Mouse (Mus musculus): ENCODE measurements at regions not wholly inside any gene's neighbourhood (a gene's known extent, or its start where the extent isn't known, plus 50 kb on each side); places are given as distances from the start of the nearest gene placed in this dataset.

DNA sequence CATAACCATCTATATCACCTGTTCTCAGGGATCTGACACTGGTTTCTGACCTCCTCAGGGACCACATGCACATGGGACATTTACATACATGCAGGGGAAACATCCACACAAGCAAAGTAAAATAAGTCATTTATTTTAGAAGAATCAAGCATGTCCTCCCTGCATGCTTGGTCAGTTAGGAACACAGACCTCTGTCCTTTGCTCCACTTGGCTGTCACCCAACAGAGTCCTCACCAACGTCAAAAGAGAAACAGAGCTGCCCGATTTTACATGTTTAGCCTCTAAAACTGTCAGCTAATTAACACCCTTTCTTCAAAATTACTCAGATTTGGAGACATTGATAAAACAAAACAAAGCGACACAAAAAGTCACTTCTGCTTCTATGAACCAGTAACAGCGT lies 176.4 kb upstream of the Gm15217 start:
- Histone ChIP-seq H3K27ac (no peak overlapping the region), H3K27me3 (replicated peaks) (no peaks in the 10 kb centered on the region), H3K36me3 (no peaks in the 10 kb centered on the region), H3K9me3 (replicated peaks) (no peaks in the 10 kb centered on the region), H3K4me1 (no peaks in the 10 kb centered on the region), H3K4me3 (no peak overlapping the region), H3K4me2 (no peak overlapping the region), H3K9ac (no peak overlapping the region)
- no peak for ATAC-seq
- 63% methylated on average over 4 of the region's 4 CpGs for WGBS (ENCODE audit: insufficient replicate concordance)

DNA sequence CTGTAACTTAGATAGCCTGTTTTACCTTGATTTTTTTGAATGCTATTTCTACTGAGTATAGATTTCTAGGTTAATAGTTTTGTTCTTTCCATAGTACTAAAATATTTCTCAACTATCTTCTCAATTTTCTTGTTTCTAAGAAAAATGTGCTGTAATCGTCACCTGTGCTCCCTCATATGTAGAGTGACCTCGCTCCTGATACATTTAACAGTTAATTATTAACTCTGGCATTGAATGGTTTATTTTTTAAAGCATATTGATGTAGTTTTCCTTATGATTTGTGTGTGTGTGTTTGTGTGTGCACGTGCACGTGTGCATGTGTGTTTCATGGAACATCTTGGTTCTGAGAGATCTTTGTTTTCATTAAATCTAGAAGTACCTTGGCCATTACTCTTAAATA lies 158.7 kb upstream of the Gm15217 start:
- H3K27me3 ChIP-seq (replicated peaks), result no peaks in the 10 kb centered on the region
- H3K4me1 ChIP-seq, result no peaks in the 10 kb centered on the region
- no peak overlapping the region for H3K4me3 ChIP-seq
- H3K4me2 ChIP-seq, result no peak overlapping the region
- no peak overlapping the region for H3K27ac ChIP-seq
- ATAC-seq, result no peak
- WGBS (ENCODE audit: insufficient replicate concordance), result 50% methylated on average over 4 of the region's 4 CpGs
- H3K9ac ChIP-seq, result no peak overlapping the region
- no peaks in the 10 kb centered on the region for H3K9me3 ChIP-seq (replicated peaks)
- no peaks in the 10 kb centered on the region for H3K36me3 ChIP-seq

DNA sequence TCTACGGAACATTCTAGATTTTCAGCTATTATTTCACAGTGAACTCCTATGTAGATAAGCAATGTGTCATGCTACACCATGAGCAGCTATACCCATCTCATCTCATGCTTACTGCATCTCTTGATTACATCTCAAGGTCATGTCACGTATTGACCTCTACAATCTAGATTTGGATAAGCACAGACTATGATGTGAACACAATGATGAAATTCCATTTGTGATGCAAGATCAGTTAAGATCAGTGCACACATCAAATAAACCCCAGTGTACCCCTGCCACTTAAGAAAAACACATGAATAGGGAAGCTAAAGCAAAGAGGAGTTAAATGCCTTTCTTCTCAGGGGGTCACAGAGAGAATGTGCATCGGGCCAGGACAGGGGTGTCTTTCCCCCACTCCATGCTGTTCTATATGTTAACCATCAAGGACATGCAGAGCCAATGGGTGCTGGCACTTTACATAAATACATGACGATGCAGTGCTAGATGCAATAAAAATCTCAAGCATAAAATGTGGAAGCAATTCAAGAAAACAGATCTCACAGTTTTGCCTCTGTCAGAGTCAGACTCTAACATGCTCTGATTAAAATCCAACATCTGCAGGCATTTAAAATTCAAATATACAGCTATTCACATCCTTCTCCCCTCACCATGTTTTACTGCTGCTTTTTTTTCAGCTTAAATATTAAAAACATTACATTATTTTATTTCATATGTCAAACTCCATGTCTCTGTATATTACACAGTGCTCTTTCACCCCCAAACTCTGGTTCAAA lies 157.1 kb upstream of the Gm15217 start:
- Histone ChIP-seq H3K27me3 (replicated peaks) (no peaks in the 10 kb centered on the region), H3K4me2 (no peak overlapping the region), H3K27ac (no peak overlapping the region), H3K9ac (no peak overlapping the region), H3K36me3 (no peaks in the 10 kb centered on the region), H3K9me3 (replicated peaks) (no peaks in the 10 kb centered on the region), H3K4me3 (no peak overlapping the region), H3K4me1 (no peaks in the 10 kb centered on the region)
- no peak for ATAC-seq
- WGBS (ENCODE audit: insufficient replicate concordance), result 70% methylated on average over 4 of the region's 4 CpGs

DNA sequence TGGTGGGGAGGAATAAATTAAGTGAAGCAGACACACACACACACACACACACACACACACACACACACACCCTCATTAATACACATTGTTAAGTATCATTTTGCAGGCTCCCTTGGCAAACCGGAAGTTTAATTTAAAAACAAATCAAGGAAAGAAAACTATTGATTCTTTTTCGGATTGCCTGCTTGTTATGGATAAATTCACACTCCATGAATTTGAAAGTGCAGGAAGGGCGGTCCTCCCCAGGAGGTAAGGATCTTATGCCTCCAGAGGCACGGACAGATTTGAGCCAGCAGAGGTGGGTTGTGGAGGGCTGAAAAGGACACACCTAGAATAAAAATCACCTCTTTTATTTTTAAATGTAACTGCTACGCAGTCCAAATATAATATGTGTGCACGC lies 156.2 kb upstream of the Gm15217 start:
- WGBS (ENCODE audit: insufficient replicate concordance), result 55% methylated on average over 6 of the region's 6 CpGs
- Histone ChIP-seq H3K27me3 (replicated peaks) (no peaks in the 10 kb centered on the region), H3K9ac (no peak overlapping the region), H3K27ac (no peak overlapping the region), H3K36me3 (no peaks in the 10 kb centered on the region), H3K4me1 (no peaks in the 10 kb centered on the region), H3K9me3 (replicated peaks) (no peaks in the 10 kb centered on the region), H3K4me2 (no peak overlapping the region), H3K4me3 (no peak overlapping the region)
- ATAC-seq, result no peak

DNA sequence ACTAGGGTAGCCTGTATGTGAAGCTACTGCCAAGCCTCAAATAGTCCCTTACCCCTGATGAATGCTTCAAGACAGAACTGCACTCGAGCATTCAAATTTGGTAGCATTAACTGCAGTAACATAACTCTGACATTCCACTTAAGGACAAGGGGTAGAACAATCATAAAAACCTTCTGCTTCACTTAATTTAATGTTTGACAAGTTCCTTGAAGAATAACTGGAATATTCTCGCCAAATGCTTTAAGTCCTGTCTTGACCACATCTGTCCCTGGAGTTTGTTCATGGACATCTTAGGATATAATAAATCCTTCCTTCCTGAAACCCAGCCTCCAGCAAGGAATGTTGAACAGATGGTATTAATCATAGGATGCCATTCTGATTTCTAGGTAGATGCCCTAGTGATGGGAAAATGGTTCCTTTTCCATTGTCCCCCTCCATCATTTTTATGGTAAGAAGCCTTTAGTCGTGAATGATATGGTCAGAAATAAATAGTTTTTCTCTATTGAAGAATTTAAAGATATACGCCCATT lies 154.7 kb upstream of the Gm15217 start:
- H3K4me3 ChIP-seq, result no peak overlapping the region
- no peak overlapping the region for H3K4me2 ChIP-seq
- H3K27ac ChIP-seq, result no peak overlapping the region
- ATAC-seq, result no peak
- no peaks in the 10 kb centered on the region for H3K9me3 ChIP-seq (replicated peaks)
- H3K27me3 ChIP-seq (replicated peaks), result no peaks in the 10 kb centered on the region
- H3K4me1 ChIP-seq, result no peaks in the 10 kb centered on the region
- H3K9ac ChIP-seq, result no peak overlapping the region
- no peaks in the 10 kb centered on the region for H3K36me3 ChIP-seq
- 55% methylated on average over 4 of the region's 4 CpGs for WGBS (ENCODE audit: insufficient replicate concordance)

DNA sequence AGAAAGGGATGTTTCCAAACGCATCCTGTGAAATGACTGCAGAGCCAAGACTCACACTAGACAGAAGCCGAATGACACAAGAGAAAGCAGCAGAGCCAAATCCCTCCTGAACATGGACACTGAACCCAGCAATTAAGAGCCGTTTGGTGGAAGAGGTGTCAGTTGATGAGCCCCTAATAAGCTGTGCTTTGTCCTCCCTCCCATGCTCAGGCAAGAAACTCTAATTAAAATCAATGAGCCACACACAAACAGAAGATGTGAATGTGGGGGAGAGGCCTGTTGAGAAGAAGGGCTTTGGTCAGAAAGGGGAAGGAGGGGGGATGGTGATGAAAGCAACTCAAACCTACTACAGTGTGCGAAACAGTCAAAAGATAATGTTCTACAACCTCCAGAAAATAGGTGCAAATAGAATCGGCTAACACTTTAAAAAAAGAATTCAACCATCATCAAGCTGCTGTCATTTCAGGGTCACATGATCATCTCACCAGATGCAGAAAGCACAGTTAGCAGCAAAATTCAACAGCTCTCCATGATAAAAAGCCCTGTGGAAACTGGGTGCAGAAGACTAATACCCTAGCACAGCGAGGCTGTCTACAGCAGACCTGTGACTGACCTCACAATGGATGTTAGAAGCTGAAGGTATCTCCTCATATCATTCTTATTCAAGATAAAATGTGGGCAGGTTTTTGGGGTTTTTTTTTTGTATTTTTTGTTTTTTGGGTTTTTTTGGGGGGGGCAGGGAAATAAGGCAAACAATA lies 153.2 kb upstream of the Gm15217 start:
- no peak overlapping the region for H3K4me3 ChIP-seq
- no peak overlapping the region for H3K4me2 ChIP-seq
- no peaks in the 10 kb centered on the region for H3K9me3 ChIP-seq (replicated peaks)
- H3K27me3 ChIP-seq (replicated peaks), result no peaks in the 10 kb centered on the region
- WGBS (ENCODE audit: insufficient replicate concordance), result 59% methylated on average over 6 of the region's 6 CpGs
- no peak overlapping the region for H3K27ac ChIP-seq
- no peak for ATAC-seq
- no peaks in the 10 kb centered on the region for H3K36me3 ChIP-seq
- no peaks in the 10 kb centered on the region for H3K4me1 ChIP-seq
- H3K9ac ChIP-seq, result no peak overlapping the region

DNA sequence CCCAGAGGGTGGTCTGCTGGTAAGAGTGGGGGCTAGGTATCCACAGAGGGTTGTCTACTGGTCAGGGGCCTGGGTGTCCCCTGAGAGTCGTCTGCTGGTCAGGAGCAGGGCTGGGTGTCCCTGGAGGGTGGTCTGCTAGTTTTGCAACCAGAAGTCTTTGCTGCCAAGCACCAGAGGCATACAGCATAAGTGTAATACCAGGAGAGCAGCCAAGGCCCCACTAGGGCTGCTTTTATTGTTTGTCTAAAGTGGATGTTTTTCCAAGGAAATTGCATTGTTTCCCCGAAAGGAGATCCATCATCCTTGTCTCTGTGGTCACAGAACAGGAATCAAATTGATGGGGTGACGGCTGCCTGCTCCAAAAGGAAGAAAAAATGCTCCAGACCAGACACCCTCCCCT lies 145.2 kb upstream of the Gm15217 start:
- ATAC-seq, result no peak
- 34% methylated on average over 3 of the region's 3 CpGs for WGBS (ENCODE audit: insufficient replicate concordance)
- no peak overlapping the region for H3K4me2 ChIP-seq

DNA sequence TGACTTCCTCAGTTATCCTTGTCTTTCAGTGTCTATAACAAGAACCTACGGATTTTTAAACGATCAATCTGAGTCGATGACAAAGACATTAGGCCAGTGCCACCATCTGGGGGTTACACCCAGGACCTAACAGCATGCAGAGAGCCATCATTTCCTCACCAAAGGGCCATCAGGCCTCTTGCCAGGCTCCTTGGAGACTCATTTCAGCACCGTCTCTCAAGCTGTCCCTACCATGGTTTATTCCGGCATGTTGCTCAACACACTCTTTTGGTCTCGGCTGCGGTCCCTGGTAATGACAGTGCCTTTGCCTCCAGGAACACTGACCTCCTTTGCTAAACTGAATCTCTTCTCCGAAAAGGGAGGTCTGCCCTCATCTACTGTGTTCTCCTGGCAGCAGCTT lies 144.4 kb upstream of the Gm15217 start:
- no peak overlapping the region for H3K27ac ChIP-seq
- no peak overlapping the region for H3K4me3 ChIP-seq
- H3K27me3 ChIP-seq (replicated peaks), result no peaks in the 10 kb centered on the region
- no peaks in the 10 kb centered on the region for H3K9me3 ChIP-seq (replicated peaks)
- no peak overlapping the region for H3K4me2 ChIP-seq
- no peak for ATAC-seq
- H3K36me3 ChIP-seq, result no peaks in the 10 kb centered on the region
- no peaks in the 10 kb centered on the region for H3K4me1 ChIP-seq
- H3K9ac ChIP-seq, result no peak overlapping the region
- WGBS (ENCODE audit: insufficient replicate concordance), result 83% methylated on average over 8 of the region's 8 CpGs

More for the DNA sequence above, 145.2 kb upstream of the Gm15217 start:
- H3K36me3 ChIP-seq, result no peaks in the 10 kb centered on the region
- no peak overlapping the region for H3K4me3 ChIP-seq
- H3K4me1 ChIP-seq, result no peaks in the 10 kb centered on the region
- no peak overlapping the region for H3K9ac ChIP-seq
- H3K27ac ChIP-seq, result no peak overlapping the region
- no peaks in the 10 kb centered on the region for H3K9me3 ChIP-seq (replicated peaks)
- H3K27me3 ChIP-seq (replicated peaks), result no peaks in the 10 kb centered on the region

DNA sequence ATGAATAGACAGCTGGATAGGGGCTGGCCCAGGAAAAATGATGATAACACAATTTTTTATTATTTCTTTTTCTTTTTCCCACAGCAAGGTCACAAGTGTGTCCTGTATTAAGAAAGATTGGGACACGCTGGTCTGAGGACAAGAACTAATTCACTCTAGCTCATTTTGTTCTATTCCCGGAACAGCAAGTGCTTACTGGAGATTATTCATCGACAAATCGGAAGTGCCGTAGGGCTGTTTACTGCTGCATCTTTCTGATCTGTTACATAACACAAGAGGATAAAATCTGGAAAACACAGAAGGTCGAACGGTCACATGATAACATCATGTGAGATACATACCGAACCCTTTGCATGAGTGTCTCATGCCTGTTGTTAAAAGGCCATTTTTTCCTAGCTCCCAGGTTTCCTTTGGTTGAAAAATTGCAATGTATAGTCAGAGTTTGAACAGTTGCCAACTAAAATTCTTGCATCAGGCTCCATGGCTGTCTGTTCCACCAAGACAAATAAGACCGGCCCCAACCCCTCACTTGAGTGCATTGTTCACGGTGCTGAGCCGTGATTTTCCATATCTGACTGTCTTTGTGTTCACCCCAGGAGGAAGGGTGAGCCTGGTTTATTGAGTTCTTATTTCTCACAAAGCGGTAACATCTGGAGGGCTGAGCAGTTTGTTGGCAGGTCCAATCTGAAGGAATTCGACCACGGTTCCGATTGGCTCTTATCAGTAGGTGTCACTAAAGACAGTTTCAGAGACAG lies 139.0 kb upstream of the Gm15217 start:
- Histone ChIP-seq H3K4me3 (no peak overlapping the region), H3K4me1 (no peaks in the 10 kb centered on the region), H3K27ac (no peak overlapping the region), H3K4me2 (no peak overlapping the region), H3K36me3 (no peaks in the 10 kb centered on the region), H3K27me3 (replicated peaks) (no peaks in the 10 kb centered on the region), H3K9me3 (replicated peaks) (no peaks in the 10 kb centered on the region), H3K9ac (no peak overlapping the region)
- ATAC-seq, result no peak
- WGBS (ENCODE audit: insufficient replicate concordance), result 75% methylated on average over 15 of the region's 15 CpGs

DNA sequence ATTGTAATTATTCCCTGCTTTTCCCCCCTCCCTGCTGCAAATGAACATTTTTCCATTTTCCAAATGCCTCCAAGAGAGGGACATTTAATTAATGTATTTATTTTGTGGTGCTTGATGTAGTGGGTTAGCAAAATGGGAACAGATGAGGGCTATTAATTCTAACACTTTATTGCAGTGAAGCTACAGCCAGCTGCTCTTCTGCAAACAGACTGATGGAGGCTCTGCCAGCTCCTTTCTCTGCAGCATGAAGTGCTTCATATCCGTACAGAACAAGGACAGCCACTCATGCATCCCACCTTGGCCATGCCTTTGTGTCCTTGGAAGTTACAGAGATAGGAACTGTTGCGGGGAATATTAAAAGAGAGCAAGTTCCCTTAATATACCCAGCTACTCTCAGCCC lies 138.3 kb upstream of the Gm15217 start:
- H3K36me3 ChIP-seq, result no peaks in the 10 kb centered on the region
- H3K4me3 ChIP-seq, result no peak overlapping the region
- H3K9me3 ChIP-seq (replicated peaks), result no peaks in the 10 kb centered on the region
- H3K9ac ChIP-seq, result no peak overlapping the region
- H3K27me3 ChIP-seq (replicated peaks), result no peaks in the 10 kb centered on the region
- H3K27ac ChIP-seq, result no peak overlapping the region
- no peak for ATAC-seq
- H3K4me1 ChIP-seq, result no peaks in the 10 kb centered on the region
- 61% methylated on average over 2 of the region's 2 CpGs for WGBS (ENCODE audit: insufficient replicate concordance)
- H3K4me2 ChIP-seq, result no peak overlapping the region

DNA sequence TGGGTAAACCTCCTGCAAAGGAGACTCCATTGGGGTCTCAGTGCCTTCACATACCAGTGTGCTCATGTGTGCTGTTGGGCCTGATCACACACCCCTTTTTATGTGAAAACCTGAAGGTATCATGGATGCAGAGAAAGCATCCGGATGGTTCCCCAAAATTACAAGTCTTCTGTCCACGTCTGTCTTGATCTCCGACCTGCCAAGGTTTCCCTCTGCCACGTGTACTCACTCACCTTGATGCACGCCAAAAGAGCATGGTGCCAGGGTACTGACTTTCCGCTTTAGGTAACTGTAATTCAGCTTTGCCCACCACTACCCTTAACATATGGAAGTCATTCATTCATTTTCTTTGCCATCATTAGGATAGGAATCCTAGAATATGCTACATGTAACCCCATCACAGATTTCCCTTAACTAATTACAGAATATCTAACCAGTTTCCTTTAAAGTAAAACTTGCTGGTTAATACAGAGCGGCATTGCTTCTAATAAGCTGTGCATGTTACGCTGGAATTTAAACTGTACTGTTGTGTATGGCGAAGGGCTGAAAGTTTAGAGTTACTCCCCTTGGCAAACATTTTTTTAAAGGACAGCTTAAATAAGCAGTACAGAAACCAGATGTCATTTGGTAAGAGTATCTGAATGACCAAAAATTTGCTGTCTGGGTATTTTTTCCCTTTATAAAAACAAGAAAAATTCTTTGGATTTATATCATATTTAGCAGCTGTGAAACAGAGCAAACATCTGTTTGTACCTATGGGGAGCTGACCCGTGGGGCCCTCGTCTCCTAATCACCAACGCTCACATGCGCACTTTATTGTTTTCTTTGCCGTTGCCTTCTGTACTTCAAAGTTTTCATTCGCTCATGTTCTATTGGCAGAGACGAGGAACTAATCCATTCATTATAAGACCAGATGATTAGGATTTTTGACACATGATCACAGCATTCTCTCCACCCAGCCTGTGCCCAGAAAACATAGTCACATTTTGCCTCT lies 131.4 kb upstream of the Gm15217 start:
- H3K4me3 ChIP-seq, result no peak overlapping the region
- 78% methylated on average over 16 of the region's 16 CpGs for WGBS (ENCODE audit: insufficient replicate concordance)
- no peaks in the 10 kb centered on the region for H3K9me3 ChIP-seq (replicated peaks)
- H3K4me2 ChIP-seq, result no peak overlapping the region
- no peak overlapping the region for H3K27ac ChIP-seq
- H3K9ac ChIP-seq, result no peak overlapping the region
- no peaks in the 10 kb centered on the region for H3K4me1 ChIP-seq
- no peaks in the 10 kb centered on the region for H3K27me3 ChIP-seq (replicated peaks)
- H3K36me3 ChIP-seq, result no peaks in the 10 kb centered on the region
- no peak for ATAC-seq

All from liver, embryonic 12.5 days (tissue).